Mouse (Mus musculus) kidney, adult 2 months (tissue): Measurements from ENCODE around the gene Gba. TPM values are rescaled to one million over a fixed set of nuclear protein-coding genes. Genes with fewer than 3 reads are reported as not detected.
"Not testable (repeated sequence)": the region's sequence is repeated elsewhere in the genome, so short reads cannot be mapped to it uniquely, and the experiment has no call there.

Source experiments
- DNase-seq: peaks from one replicate; pipeline ENCODE4 v3.0.0; 2021
- H3K27ac ChIP-seq: fragments of 200-500 bp; 2 replicates; pipeline ENCODE4 v1.5.1; 2012; ENCODE audit warnings: low read depth, low read length, control low read depth, inconsistent platforms; ENCODE audit not compliant: insufficient read depth
- H3K27me3 ChIP-seq: fragments of 200-500 bp; replicated peaks from 2 replicates; pipeline ENCODE4 v1.6.1; 2012; ENCODE audit warnings: mild to moderate bottlenecking, moderate library complexity, low read length, inconsistent platforms; ENCODE audit not compliant: control insufficient read depth, insufficient read depth
- H3K36me3 ChIP-seq: fragments of 200-500 bp; 2 replicates; pipeline ENCODE4 v1.6.1; 2012; ENCODE audit warnings: mild to moderate bottlenecking, moderate library complexity, low read length, inconsistent platforms; ENCODE audit not compliant: control insufficient read depth, insufficient read depth
- H3K4me1 ChIP-seq: fragments of 200-500 bp; 2 replicates; pipeline ENCODE4 v1.6.1; 2011; ENCODE audit warnings: low read length; ENCODE audit not compliant: control insufficient read depth, insufficient read depth
- H3K4me3 ChIP-seq: fragments of 200-500 bp; 2 replicates; pipeline ENCODE4 v1.5.1; 2011; ENCODE audit warnings: mild to moderate bottlenecking, low read depth, low read length, control low read depth; ENCODE audit not compliant: insufficient read depth
- CTCF ChIP-seq: fragments of 200-500 bp; conservative IDR thresholded peaks from 2 replicates; pipeline ENCODE4 v1.5.1; 2011; ENCODE audit warnings: low read depth, mild to moderate bottlenecking, control low read depth, low read length, moderate library complexity, mixed read lengths; ENCODE audit not compliant: insufficient read depth, insufficient read length
- POLR2A ChIP-seq: fragments of 200-500 bp; IDR thresholded peaks from one replicate; pipeline ENCODE4 v1.6.1; 2011; ENCODE audit warnings: low read depth, low read length, control low read depth
- WGBS: fragments of 180-500 bp; shearing (Covaris S2); methylation state at CpG from one replicate; pipeline ENCODE4 v1.1.7; 2018; 5-methylcytosine and 5-hydroxymethylcytosine counted together
- polyA plus RNA-seq: library from polyadenylated mRNA; depleted of rRNA; stranded (reverse); fragments of >200 nt; gene quantifications from 2 replicates; pipeline ENCODE4 v1.2.3, GENCODE M21; 2012

Gba gene
- polyA plus RNA-seq, 1 experiment = 61.6 TPM

DNA sequence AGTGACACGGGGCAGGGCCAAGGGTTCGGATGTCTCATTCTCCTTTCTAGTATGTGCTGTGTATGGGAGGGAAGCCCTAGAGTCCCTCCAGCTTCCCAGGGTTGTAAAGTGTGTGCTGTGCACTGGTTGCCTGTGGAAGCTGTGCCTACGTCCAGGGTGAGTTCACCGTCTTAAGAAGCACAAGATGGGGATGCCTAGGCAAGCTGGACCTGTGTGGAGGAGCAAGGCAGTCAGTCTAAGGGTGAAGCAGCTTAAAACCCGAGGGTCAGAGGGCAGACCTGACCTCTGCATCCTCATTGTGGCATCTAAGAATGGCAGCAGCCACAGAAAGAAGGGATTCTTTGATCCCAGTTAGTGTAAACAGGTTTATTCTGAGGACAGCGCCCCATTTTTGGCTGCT is 6.0 kb downstream of the Gba start:
- no peak overlapping the region for H3K27ac ChIP-seq
- H3K4me1 ChIP-seq = no peaks in the 10 kb centered on the region
- no peaks in the 10 kb centered on the region; the same call in 1 of the 2 replicates for H3K36me3 ChIP-seq
- DNase-seq = no peak
- no peak overlapping the region for H3K4me3 ChIP-seq
- no peaks in the 10 kb centered on the region for H3K27me3 ChIP-seq
- 84% methylated on average over 6 of the region's 6 CpGs for WGBS
- no peak for TF ChIP-seq CTCF
- TF ChIP-seq POLR2A = no peak

DNA sequence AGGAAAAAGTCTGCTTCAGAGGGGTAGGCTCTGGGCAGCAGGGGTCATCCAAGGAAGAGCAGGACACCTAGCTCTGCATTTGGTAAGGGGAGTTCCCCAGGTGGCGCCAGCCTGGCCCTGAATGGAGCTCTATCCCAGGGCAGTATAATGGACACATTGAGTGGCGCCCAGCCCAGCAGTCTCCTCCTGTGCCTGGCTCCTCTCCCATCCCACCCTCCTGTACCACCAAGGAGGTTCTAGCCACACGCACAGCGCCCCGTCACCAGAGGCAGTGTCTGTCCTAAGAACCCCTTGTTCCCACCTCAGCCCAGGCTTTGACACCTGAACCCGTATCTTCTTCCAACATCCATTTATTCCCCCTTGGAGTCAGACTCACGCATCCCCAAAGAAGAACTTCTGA is 7.0 kb downstream of the Gba start:
- no peak overlapping the region for H3K27ac ChIP-seq
- no peak for DNase-seq
- H3K4me3 ChIP-seq = no peak overlapping the region
- WGBS = 84% methylated on average over 7 of the region's 7 CpGs
- no peaks in the 10 kb centered on the region; the same call in 1 of the 2 replicates for H3K36me3 ChIP-seq
- no peaks in the 10 kb centered on the region for H3K27me3 ChIP-seq
- no peaks in the 10 kb centered on the region; the same call in 1 of the 2 replicates for H3K4me1 ChIP-seq
- TF ChIP-seq CTCF = no peak
- no peak for TF ChIP-seq POLR2A

DNA sequence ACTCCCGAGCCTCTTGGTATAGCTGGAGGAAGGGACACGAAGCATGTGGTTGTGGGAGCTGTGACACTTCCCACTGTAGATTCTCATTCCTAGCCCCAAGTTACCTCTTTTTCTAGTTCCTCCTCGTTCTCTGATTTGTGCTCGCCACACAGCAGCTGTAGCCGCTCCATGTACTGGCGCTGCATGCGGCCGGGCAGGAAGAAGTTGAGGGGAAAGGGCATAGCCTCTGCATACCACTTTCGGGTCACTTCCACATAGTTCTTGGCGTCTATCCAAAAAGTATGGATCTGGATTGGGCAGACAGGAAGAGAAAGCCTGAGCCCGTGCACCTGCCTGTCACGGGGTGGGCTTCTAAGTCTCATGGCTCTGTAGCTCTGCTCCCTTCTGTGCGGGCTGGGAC is 7.4 kb downstream of the Gba start:
- Histone ChIP-seq H3K27ac (0 out of 2 replicates have a peak overlapping the region, but pooled peaks have one; percentile 11), H3K4me1 (no peaks in the 10 kb centered on the region; the same call in 1 of the 2 replicates), H3K4me3 (no peak overlapping the region), H3K36me3 (no peaks in the 10 kb centered on the region; the same call in 1 of the 2 replicates), H3K27me3 (no peaks in the 10 kb centered on the region)
- DNase-seq = peak; percentile 54
- 51% methylated on average over 13 of the region's 13 CpGs for WGBS
- TF ChIP-seq CTCF = no peak
- no peak for TF ChIP-seq POLR2A

DNA sequence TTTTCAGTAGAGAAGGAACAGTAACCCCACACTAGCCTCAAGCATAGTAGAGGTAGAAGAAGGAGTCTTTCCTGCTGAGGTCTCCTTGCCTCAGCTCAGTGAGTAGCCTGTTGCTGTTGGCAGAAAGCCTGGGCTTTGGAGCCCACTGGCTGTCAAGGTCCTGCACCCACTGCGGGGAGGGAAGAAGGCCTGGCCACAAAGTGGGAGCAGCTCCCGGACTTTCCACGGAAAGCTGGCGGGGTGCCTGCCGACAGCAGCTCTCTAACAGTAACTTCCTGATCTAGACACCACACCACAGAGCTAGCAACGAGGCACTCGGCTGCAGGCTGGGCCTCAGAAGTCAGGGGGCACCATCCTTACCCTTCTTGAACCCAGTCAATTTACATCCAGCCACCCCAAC is 8.0 kb downstream of the Gba start:
- DNase-seq = peak; percentile 64

DNA sequence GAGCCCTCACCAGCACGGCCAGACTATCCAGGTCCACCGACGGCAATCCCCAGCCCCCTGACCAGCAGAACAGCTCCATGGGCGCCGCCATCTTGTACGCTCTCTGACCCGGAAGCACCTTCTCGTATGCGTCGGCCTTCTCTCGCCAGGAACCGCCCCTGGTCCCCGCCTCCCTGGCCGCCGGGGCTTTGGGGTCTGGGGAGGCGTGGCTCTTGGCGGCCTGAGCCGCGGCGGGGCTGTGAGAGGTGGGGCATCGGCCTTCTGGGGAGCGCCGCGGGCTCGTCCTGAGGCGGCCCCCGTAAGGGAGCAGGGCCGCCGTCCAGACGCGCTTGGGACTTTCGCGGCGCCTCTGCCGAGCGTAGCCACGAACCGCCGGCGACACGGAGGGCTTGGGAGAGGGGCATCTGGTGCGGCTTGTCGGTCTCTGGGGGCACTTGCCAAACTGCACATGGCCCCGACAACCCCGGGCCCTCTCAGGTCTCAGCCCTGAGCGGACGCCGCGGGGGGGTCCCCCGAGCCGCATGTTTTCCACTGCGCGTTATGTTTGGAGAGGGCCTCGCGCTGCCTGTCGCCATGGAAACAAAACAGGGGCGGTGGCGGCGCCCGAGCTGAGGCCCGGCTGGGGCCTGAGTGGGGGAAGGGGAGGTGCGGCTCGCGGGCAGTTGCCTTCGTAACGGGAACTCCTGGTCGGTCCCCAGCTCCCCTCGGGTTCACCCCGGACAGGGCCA is 11.2 kb downstream of the Gba start:
- H3K27ac ChIP-seq = peak overlapping the region; percentile 65
- no peaks in the 10 kb centered on the region; the same call in 1 of the 2 replicates for H3K4me1 ChIP-seq
- under 1% methylated on average over 69 of the region's 69 CpGs for WGBS
- H3K36me3 ChIP-seq = no peaks in the 10 kb centered on the region
- peak; percentile 95 for DNase-seq
- no peaks in the 10 kb centered on the region for H3K27me3 ChIP-seq
- H3K4me3 ChIP-seq = peak overlapping the region; percentile 91
- TF ChIP-seq CTCF (no peak), POLR2A (peak; percentile 48)

More for the DNA sequence above, 8.0 kb downstream of the Gba start:
- 41% methylated on average over 7 of the region's 7 CpGs for WGBS
- Histone ChIP-seq H3K27me3 (no peaks in the 10 kb centered on the region), H3K4me3 (no peak overlapping the region), H3K36me3 (no peaks in the 10 kb centered on the region; the same call in 1 of the 2 replicates), H3K4me1 (no peaks in the 10 kb centered on the region; the same call in 1 of the 2 replicates), H3K27ac (0 out of 2 replicates have a peak overlapping the region, but pooled peaks have one; percentile 11)
- TF ChIP-seq CTCF (no peak), POLR2A (no peak)

DNA sequence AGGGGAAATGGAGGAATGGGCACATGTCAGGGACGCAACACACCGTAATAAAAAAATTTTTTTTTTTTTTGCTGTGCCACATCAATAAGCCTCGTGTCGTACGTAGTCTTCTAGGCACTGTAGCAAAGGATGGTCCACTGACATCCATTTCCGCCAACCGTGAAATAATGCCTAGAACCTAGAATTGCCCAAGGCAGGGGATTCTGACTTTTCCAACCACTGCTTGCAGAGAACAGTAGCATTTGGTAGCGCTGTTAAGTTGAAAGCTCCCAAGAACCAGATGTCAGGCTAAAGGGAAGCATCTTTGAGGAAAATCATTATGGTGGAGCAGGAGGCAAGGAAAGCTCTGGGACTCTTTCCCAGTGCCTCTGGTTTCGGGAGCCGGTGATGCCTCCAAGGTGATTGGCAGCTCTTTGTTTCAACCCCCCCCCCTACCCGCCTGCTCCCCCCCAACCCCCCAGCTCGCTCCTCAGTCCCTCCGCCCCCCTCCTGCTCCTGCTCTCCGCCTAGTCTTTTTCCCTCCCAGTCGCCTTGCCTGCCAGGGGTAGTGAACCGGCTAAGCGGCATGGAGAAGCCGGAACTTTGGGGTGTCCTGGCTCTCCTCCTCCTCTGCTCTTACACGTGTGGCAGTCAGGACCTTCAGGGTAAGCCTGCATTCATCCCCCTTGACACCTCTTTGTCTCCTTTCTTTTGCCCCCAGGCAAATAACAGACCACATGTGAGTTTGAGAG is 12.1 kb downstream of the Gba start, which contains the start of gene Thbs3:
Gene Thbs3, plus strand, starts transcription at position 500 of the 731 bp plus-strand sequence.
- Histone ChIP-seq H3K27ac (peak within 1 kb of the TSS; percentile 65), H3K36me3 (no peaks in the 10 kb centered on the region), H3K27me3 (no peaks in the 10 kb centered on the region), H3K4me1 (no peaks in the 10 kb centered on the region; the same call in 1 of the 2 replicates), H3K4me3 (peak within 1 kb of the TSS; percentile 91)
- no peak for DNase-seq
- WGBS = 4% methylated on average over 17 of the region's 19 CpGs
- TF ChIP-seq POLR2A (no peak), CTCF (no peak)

DNA sequence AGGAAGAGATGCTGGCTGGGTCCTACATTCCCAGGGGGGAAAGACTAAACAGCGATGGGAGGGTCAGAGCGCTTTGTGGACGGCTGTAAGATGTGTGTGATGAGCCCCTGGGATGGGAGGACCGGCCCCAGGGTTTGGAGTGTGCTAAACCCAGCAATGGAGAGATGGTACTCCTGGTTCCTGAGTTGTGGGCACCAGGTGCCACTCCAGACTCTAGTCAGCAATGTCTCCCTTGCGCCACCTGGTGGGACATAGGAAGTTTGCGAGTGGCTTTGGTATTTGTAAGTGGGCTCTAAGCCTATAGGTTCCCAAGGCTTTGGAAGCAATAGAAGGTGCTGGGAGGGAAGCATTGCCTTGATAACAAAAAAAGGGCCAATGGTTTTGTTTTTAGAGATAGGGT is 13.1 kb downstream of the Gba start:
- peak; percentile 88 for DNase-seq
- Histone ChIP-seq H3K4me1 (no peaks in the 10 kb centered on the region; the same call in 1 of the 2 replicates), H3K27me3 (no peaks in the 10 kb centered on the region), H3K4me3 (no peak overlapping the region), H3K27ac (no peak overlapping the region), H3K36me3 (no peaks in the 10 kb centered on the region)
- TF ChIP-seq POLR2A (no peak), CTCF (peak; percentile 92)
- WGBS = 1% methylated on average over 6 of the region's 6 CpGs

DNA sequence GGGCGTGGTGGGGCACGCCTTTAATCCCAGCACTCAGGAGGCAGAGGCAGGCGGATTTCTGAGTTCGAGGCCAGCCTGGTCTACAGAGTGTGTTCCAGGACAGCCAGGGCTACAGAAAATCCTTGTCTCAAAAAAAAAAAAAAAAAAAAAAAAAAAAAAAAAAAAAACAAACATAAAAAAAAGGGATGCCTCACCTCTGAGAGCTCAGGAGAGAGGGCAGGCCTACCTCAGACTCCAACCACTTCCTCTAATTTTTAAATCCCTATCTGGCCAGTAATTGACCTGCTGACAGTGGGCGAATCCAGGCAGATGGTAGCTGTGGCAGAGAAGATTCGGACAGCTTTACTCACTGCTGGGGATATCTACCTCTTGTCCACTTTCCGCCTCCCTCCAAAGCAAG is 13.7 kb downstream of the Gba start:
- H3K4me3 ChIP-seq, H3K27ac ChIP-seq, H3K27me3 ChIP-seq, H3K4me1 ChIP-seq, DNase-seq, H3K36me3 ChIP-seq: not testable (repeated sequence)
- 71% methylated on average over 7 of the region's 7 CpGs for WGBS
